Comparison of ENCODE assay signal across 22 mouse cellular contexts in genomic region chr6:28341174-28341573, GRCm38 (mm10). TPM values are rescaled to one million over a fixed set of nuclear protein-coding genes. Genes with fewer than 3 reads are reported as not detected.
DNase-seq lines count a peak whose midpoint lies in the region; ATAC-seq and TF ChIP-seq lines count a peak whose summit lies in the region.
"Had no signal": no experiment of that assay in that cellular context is flagged by ENCODE, and none has a peak within 500 bp of the region (broad histone marks: within the 10 kb centered on the region; RNA-seq: fewer than 3 reads in every experiment).

No protein-coding gene starts in this region.

- H3K36me3 ChIP-seq in midbrain, embryonic 11.5 days (ENCODE audit: control insufficient read depth, insufficient read depth, low read length): no peaks in the 10 kb centered on the region
- H3K36me3 ChIP-seq in midbrain, postnatal 0 days (ENCODE audit: insufficient read depth, low read length): no peaks in the 10 kb centered on the region
- H3K36me3 ChIP-seq in heart, embryonic 10.5 days: no peaks in the 10 kb centered on the region
- H3K36me3 ChIP-seq: embryonic facial prominence, embryonic 13.5 days; embryonic facial prominence, embryonic 15.5 days; forebrain, embryonic 10.5 days; forebrain, embryonic 12.5 days had no signal

- H3K4me1 ChIP-seq in midbrain, embryonic 11.5 days (ENCODE audit: control insufficient read depth, insufficient read depth, low read length): no peaks in the 10 kb centered on the region
- no peaks in the 10 kb centered on the region for H3K4me1 ChIP-seq in midbrain, postnatal 0 days (ENCODE audit: insufficient read depth, low read length)
- H3K4me1 ChIP-seq in heart, embryonic 10.5 days: no peaks in the 10 kb centered on the region
- H3K4me1 ChIP-seq: embryonic facial prominence, embryonic 13.5 days; embryonic facial prominence, embryonic 15.5 days; forebrain, embryonic 10.5 days; forebrain, embryonic 12.5 days had no signal

- peak; percentile 31 for DNase-seq in midbrain, embryonic 11.5 days (ENCODE audit: low spot score, missing footprints)
- DNase-seq in midbrain, postnatal 0 days (ENCODE audit: low spot score): no peak
- DNase-seq in spleen, postnatal 14 days (ENCODE audit: low spot score in 2 of 2): no peak
- no peak for DNase-seq in heart, embryonic 10.5 days (ENCODE audit: low spot score)
- DNase-seq: adrenal gland, adult 2 months; adrenal gland, postnatal 10 days; adrenal gland, postnatal 25 days; cerebellum, adult 11 months; cerebellum, adult 18-20 months; cerebellum, adult 8-10 months; cerebellum, postnatal 10 days; cerebellum, postnatal 25 days; embryo, embryonic 11 days had no signal

- no peaks in the 10 kb centered on the region for H3K27me3 ChIP-seq in midbrain, embryonic 11.5 days (ENCODE audit: control insufficient read depth, insufficient read depth, low read length)
- no peaks in the 10 kb centered on the region for H3K27me3 ChIP-seq in midbrain, postnatal 0 days (ENCODE audit: insufficient read depth, low read length)
- H3K27me3 ChIP-seq in heart, embryonic 10.5 days (ENCODE audit: insufficient read depth, poor library complexity, severe bottlenecking): no peaks in the 10 kb centered on the region
- H3K27me3 ChIP-seq: embryonic facial prominence, embryonic 13.5 days; embryonic facial prominence, embryonic 15.5 days; forebrain, embryonic 12.5 days had no signal

- no peak overlapping the region for H3K4me3 ChIP-seq in midbrain, embryonic 11.5 days (ENCODE audit: low read depth, low read length)
- H3K4me3 ChIP-seq in midbrain, postnatal 0 days (ENCODE audit: low read depth, low read length): no peak overlapping the region
- H3K4me3 ChIP-seq in heart, embryonic 10.5 days: no peak overlapping the region
- H3K4me3 ChIP-seq: embryonic facial prominence, embryonic 13.5 days; embryonic facial prominence, embryonic 15.5 days; erythroblast, embryonic 14.5 days; forebrain, embryonic 10.5 days; forebrain, embryonic 12.5 days had no signal

- WGBS in midbrain, embryonic 11.5 days: 93% methylated on average over 4 of the region's 4 CpGs
- WGBS in midbrain, postnatal 0 days: 92% methylated on average over 4 of the region's 4 CpGs
- 82% methylated on average over 4 of the region's 4 CpGs for whole genome bisulfite sequencing in heart, embryonic 10.5 days

- TF ChIP-seq CTCF in midbrain, postnatal 0 days (IDR thresholded peaks at IDR 0.05): no peak

- no peak for ATAC-seq in midbrain, embryonic 11.5 days (ENCODE audit: low FRiP score)
- ATAC-seq in midbrain, postnatal 0 days (ENCODE audit: low FRiP score): no peak
- peak; percentile 69 for ATAC-seq in megakaryocyte, adult 5-6 weeks (ENCODE audit: poor library complexity, severe bottlenecking)
- 0 out of 2 replicates have a peak, but pooled peaks have one; percentile 40 for ATAC-seq in monocyte, adult 5-6 weeks (replicated peaks; ENCODE audit: insufficient number of reproducible peaks, low FRiP score, low TSS enrichment, poor library complexity, severe bottlenecking)
- ATAC-seq: forebrain, embryonic 14.5 days; forebrain, embryonic 16.5 days had no signal

- no peak overlapping the region for H3K4me2 ChIP-seq in midbrain, embryonic 11.5 days
- H3K4me2 ChIP-seq in midbrain, postnatal 0 days (ENCODE audit: low read depth, low read length, poor library complexity, severe bottlenecking): no peak overlapping the region
- H3K4me2 ChIP-seq: embryonic facial prominence, embryonic 13.5 days; embryonic facial prominence, embryonic 15.5 days; forebrain, embryonic 12.5 days had no signal

- H3K27ac ChIP-seq in midbrain, embryonic 11.5 days (ENCODE audit: low read depth, low read length): no peak overlapping the region
- H3K27ac ChIP-seq in midbrain, postnatal 0 days (ENCODE audit: low read depth, low read length): no peak overlapping the region
- H3K27ac ChIP-seq in heart, embryonic 10.5 days: no peak overlapping the region
- H3K27ac ChIP-seq: embryonic facial prominence, embryonic 13.5 days; embryonic facial prominence, embryonic 15.5 days; forebrain, embryonic 10.5 days; forebrain, embryonic 12.5 days had no signal

- H3K9ac ChIP-seq in midbrain, embryonic 11.5 days (ENCODE audit: low read length): no peak overlapping the region
- H3K9ac ChIP-seq in midbrain, postnatal 0 days (replicated peaks; ENCODE audit: low read length, poor library complexity, severe bottlenecking): no peak overlapping the region
- H3K9ac ChIP-seq: embryonic facial prominence, embryonic 13.5 days; embryonic facial prominence, embryonic 15.5 days; forebrain, embryonic 12.5 days had no signal

- H3K9me3 ChIP-seq in midbrain, embryonic 11.5 days (ENCODE audit: control insufficient read depth, low read length): no peaks in the 10 kb centered on the region
- H3K9me3 ChIP-seq in midbrain, postnatal 0 days (ENCODE audit: low read length): no peaks in the 10 kb centered on the region
- H3K9me3 ChIP-seq in heart, embryonic 10.5 days: no peaks in the 10 kb centered on the region
- H3K9me3 ChIP-seq: embryonic facial prominence, embryonic 13.5 days; embryonic facial prominence, embryonic 15.5 days; forebrain, embryonic 10.5 days; forebrain, embryonic 12.5 days had no signal

RNA-seq across cellular contexts. Expression of gene Zfp800, which starts 56.6 kb away (rescaled TPM):
- polyA plus RNA-seq in midbrain, embryonic 11.5 days (2014; fragmentation: Nextera tagmentation; extraction: Ambion mirVana): 33.0 and 33.5 TPM in 2 replicates
- 24.1 and 28.6 TPM in 2 replicates for total RNA-seq in midbrain, postnatal 0 days (2014; rRNA removed)
- 16.6 and 22.1 TPM in 2 replicates for polyA plus RNA-seq in midbrain, postnatal 0 days (2015; fragmentation: Nextera tagmentation; extraction: Ambion mirVana)
- total RNA-seq in megakaryocyte, adult 5-6 weeks (2015): 29.3 and 40.3 TPM in 2 replicates
- 36.1 and 48.9 TPM in 2 replicates for total RNA-seq in megakaryocyte, adult 5-6 weeks (2017)
- total RNA-seq in monocyte, adult 5-6 weeks (2017): 56.7 to 59.9 TPM (median 59.8 TPM) in 3 replicates
- 11.7 and 15.0 TPM in 2 replicates for polyA plus RNA-seq in heart, embryonic 10.5 days (2016; fragmentation: Nextera tagmentation; extraction: Ambion mirVana)

Comparison
In these comparisons a context has a peak if more than half of its experiments do, and no peak if none do; other contexts are left out.
1. ATAC-seq: peak in megakaryocyte, adult 5-6 weeks (single experiment) and monocyte, adult 5-6 weeks (single experiment); none in midbrain, embryonic 11.5 days (single experiment) and midbrain, postnatal 0 days (single experiment).